ENCODE assay signal across 1 mouse cellular context in the genomic region with DNA sequence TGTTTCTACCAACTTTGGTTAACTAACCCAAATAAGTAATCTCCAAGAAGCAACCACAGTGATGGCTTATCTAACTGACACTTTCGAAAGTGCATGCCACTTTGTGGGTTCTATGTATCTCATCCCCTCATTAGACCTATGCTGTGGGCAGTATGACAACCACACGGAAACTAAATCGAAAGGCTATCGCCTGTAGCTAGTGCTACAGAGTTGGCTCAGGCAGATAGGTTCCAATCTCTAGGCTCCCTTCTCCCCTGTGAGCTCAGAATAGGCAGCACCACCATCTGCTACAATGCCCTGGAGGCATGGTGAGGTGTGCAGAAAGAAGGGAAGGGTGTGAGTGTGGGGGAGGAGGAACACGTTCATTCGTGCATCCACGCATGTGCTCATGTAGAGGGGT.
TF ChIP-seq lines count a peak whose summit lies in the region.

No protein-coding gene starts in this region.

TF ChIP-seq in MEL, 35 proteins besides CTCF, POLR2A, EP300 and RAD21:
- TF ChIP-seq MYB (IDR thresholded peaks at IDR 0.05; ENCODE audit: low read depth, low read length) (peak; percentile 41; the same call in 1 of the 2 replicates), UBTF (IDR thresholded peaks at IDR 0.05; ENCODE audit: borderline replicate concordance, insufficient read depth, low read depth, low read length) (no peak), NELFE (IDR thresholded peaks at IDR 0.05; ENCODE audit: low read depth, low read length) (0 out of 2 replicates have a peak, but pooled peaks have one; percentile 16), GATA1 (IDR thresholded peaks at IDR 0.05; ENCODE audit: low read depth, low read length) (0 out of 2 replicates have a peak, but pooled peaks have one; percentile 34), ELF1 (IDR thresholded peaks at IDR 0.05; ENCODE audit: low read depth, low read length) (no peak), TCF12 (IDR thresholded peaks at IDR 0.05; ENCODE audit: low read depth, low read length) (peak; percentile 38; the same call in 1 of the 2 replicates), ETS1 (IDR thresholded peaks at IDR 0.05; ENCODE audit: low read depth, low read length) (peak; percentile 38; the same call in 1 of the 2 replicates), RCOR1 (IDR thresholded peaks at IDR 0.05; ENCODE audit: low read depth, low read length) (0 out of 2 replicates have a peak, but pooled peaks have one; percentile 20)
